Mouse (Mus musculus) ES-Bruce4 (cell line): ENCODE measurements at regions not wholly inside any gene's neighbourhood (a gene's known extent, or its start where the extent isn't known, plus 50 kb on each side); places are given as distances from the start of the nearest gene placed in this dataset.
"Not testable (repeated sequence)": the region's sequence is repeated elsewhere in the genome, so short reads cannot be mapped to it uniquely, and the experiment has no call there.

Experiments used
- CTCF ChIP-seq: IDR thresholded peaks from one replicate; pipeline ENCODE4 v1.8.1; 2011; ENCODE audit warnings: low read depth, low read length
- EP300 ChIP-seq: IDR thresholded peaks from 2 replicates; pipeline ENCODE4 v1.6.1; 2011; ENCODE audit warnings: low read depth, low read length; ENCODE audit not compliant: insufficient read depth

GRCm38 (mm10) chr10:86600843-86601242 lies 102.1 kb upstream of the Syn3 start:
- peak; percentile 13 for TF ChIP-seq CTCF
- TF ChIP-seq EP300, result not testable (repeated sequence)
